10 mouse cellular contexts compared by ENCODE assay signal in genomic region chr13:81944469-81944868, GRCm38 (mm10).
DNase-seq lines count a peak whose midpoint lies in the region; ATAC-seq and TF ChIP-seq lines count a peak whose summit lies in the region.
"Had no signal": no experiment of that assay in that cellular context is flagged by ENCODE, and none has a peak within 500 bp of the region (broad histone marks: within the 10 kb centered on the region; RNA-seq: fewer than 3 reads in every experiment).

No protein-coding gene starts in this region.

- WGBS in heart, embryonic 11.5 days (ENCODE audit: insufficient replicate concordance) = 43% methylated on average over 6 of the region's 6 CpGs
- WGBS in forebrain, embryonic 15.5 days = 36% methylated on average over 6 of the region's 6 CpGs
- 68% methylated on average over 6 of the region's 6 CpGs for WGBS in liver, postnatal 0 days (ENCODE audit: insufficient replicate concordance)

- H3K4me1 ChIP-seq in heart, embryonic 11.5 days (ENCODE audit: control insufficient read depth, insufficient read depth, low read length) = peaks cover 2% of the 10 kb centered on the region; the same call in 1 of the 2 replicates
- H3K4me1 ChIP-seq in forebrain, embryonic 15.5 days = peaks cover 17% of the 10 kb centered on the region
- no peaks in the 10 kb centered on the region for H3K4me1 ChIP-seq in liver, postnatal 0 days (ENCODE audit: insufficient read depth)

- peak overlapping the region; percentile 18; the same call in 1 of the 2 replicates for H3K4me3 ChIP-seq in heart, embryonic 11.5 days (ENCODE audit: low read depth, low read length)
- H3K4me3 ChIP-seq in forebrain, embryonic 15.5 days = peak overlapping the region; percentile 34
- no peak overlapping the region for H3K4me3 ChIP-seq in liver, postnatal 0 days (ENCODE audit: low read depth, low read length)
- H3K4me3 ChIP-seq: heart, adult 2 months had no signal

- H3K4me2 ChIP-seq in heart, embryonic 11.5 days = peak overlapping the region; percentile 59
- H3K4me2 ChIP-seq in forebrain, embryonic 15.5 days (replicated peaks) = peak overlapping the region; percentile 43
- peak overlapping the region; percentile 38; the same call in 1 of the 2 replicates for H3K4me2 ChIP-seq in liver, postnatal 0 days (ENCODE audit: low read depth, low read length)

- no peak for DNase-seq in heart, adult 9 months (ENCODE audit: low spot score in 2 of 2)
- DNase-seq in Muller cell, postnatal 12 days (ENCODE audit: inconsistent ontology term) = peak; percentile 35
- DNase-seq in liver, postnatal 0 days = no peak
- no peak for DNase-seq in ovary, postnatal 14 days (ENCODE audit: low spot score)
- no peak for DNase-seq in spleen, postnatal 10 days (ENCODE audit: low spot score in 2 of 2)
- DNase-seq in urinary bladder, postnatal 4 days (ENCODE audit: low spot score in 2 of 2) = no peak

- ATAC-seq in heart, embryonic 11.5 days (replicated peaks; ENCODE audit: insufficient number of reproducible peaks, low FRiP score, low TSS enrichment) = no peak
- peak; percentile 93 for ATAC-seq in forebrain, embryonic 15.5 days (replicated peaks)
- no peak for ATAC-seq in liver, postnatal 0 days
- ATAC-seq: CD4-positive, CD25-positive, alpha-beta regulatory T cell, adult 4 months had no signal

- no peak overlapping the region for H3K27ac ChIP-seq in heart, embryonic 11.5 days (ENCODE audit: low read depth, low read length)
- H3K27ac ChIP-seq in forebrain, embryonic 15.5 days (replicated peaks) = peak overlapping the region; percentile 75
- no peak overlapping the region for H3K27ac ChIP-seq in liver, postnatal 0 days (ENCODE audit: low read depth)
- H3K27ac ChIP-seq: heart, adult 2 months had no signal

- H3K27me3 ChIP-seq in heart, embryonic 11.5 days (ENCODE audit: control insufficient read depth, insufficient read depth, low read length) = no peaks in the 10 kb centered on the region
- no peaks in the 10 kb centered on the region for H3K27me3 ChIP-seq in forebrain, embryonic 15.5 days
- no peaks in the 10 kb centered on the region for H3K27me3 ChIP-seq in liver, postnatal 0 days (ENCODE audit: insufficient read depth, low read length)

- no peak for TF ChIP-seq CTCF in liver, postnatal 0 days (IDR thresholded peaks at IDR 0.05; ENCODE audit: low read depth)

- TF ChIP-seq EP300 in liver, postnatal 0 days (IDR thresholded peaks at IDR 0.05; ENCODE audit: low read depth) = no peak

- H3K36me3 ChIP-seq in heart, embryonic 11.5 days (ENCODE audit: control insufficient read depth, insufficient read depth, low read length) = no peaks in the 10 kb centered on the region
- H3K36me3 ChIP-seq in forebrain, embryonic 15.5 days = no peaks in the 10 kb centered on the region
- H3K36me3 ChIP-seq in liver, postnatal 0 days (replicated peaks; ENCODE audit: insufficient read depth, low read length) = no peaks in the 10 kb centered on the region

- no peaks in the 10 kb centered on the region for H3K9me3 ChIP-seq in heart, embryonic 11.5 days (replicated peaks; ENCODE audit: control insufficient read depth, low read length)
- H3K9me3 ChIP-seq in forebrain, embryonic 15.5 days = no peaks in the 10 kb centered on the region
- H3K9me3 ChIP-seq in liver, postnatal 0 days (ENCODE audit: low read length) = no peaks in the 10 kb centered on the region

- no peak overlapping the region for H3K9ac ChIP-seq in heart, embryonic 11.5 days (ENCODE audit: low read depth, low read length)
- H3K9ac ChIP-seq in forebrain, embryonic 15.5 days (replicated peaks) = peak overlapping the region; percentile 24
- no peak overlapping the region for H3K9ac ChIP-seq in liver, postnatal 0 days (replicated peaks)
